Mouse (Mus musculus) intestine, embryonic 14.5 days (tissue): ENCODE measurements around the gene 2310009B15Rik. TPM values are rescaled to one million over a fixed set of nuclear protein-coding genes. Genes with fewer than 3 reads are reported as not detected.

ENCODE experiments used
- ATAC-seq: fragments of 200-750 bp; cut with Nextera tagmentation; replicated peaks from 2 replicates; pipeline ENCODE4 v1.8.0; 2017; ENCODE audit warnings: low read depth, moderate number of reproducible peaks, moderate TSS enrichment, moderate library complexity; ENCODE audit not compliant: low FRiP score, low TSS enrichment
- DNase-seq: peaks from one replicate; pipeline ENCODE4 v3.0.0-alpha.2; 2018; ENCODE audit warnings: low spot score
- H3K27ac ChIP-seq: fragments of 300-500 bp; sonication (generic); 2 replicates; pipeline ENCODE4 v1.5.1; 2014; ENCODE audit warnings: low read depth, mild to moderate bottlenecking, control low read depth
- H3K27me3 ChIP-seq: fragments of 300-500 bp; sonication (generic); replicated peaks from 2 replicates; pipeline ENCODE4 v1.6.1; 2014; ENCODE audit warnings: low read length, control low read depth; ENCODE audit not compliant: control insufficient read depth, insufficient read depth
- H3K36me3 ChIP-seq: fragments of 300-500 bp; sonication (generic); 2 replicates; pipeline ENCODE4 v1.6.1; 2014; ENCODE audit warnings: low read length, control low read depth; ENCODE audit not compliant: control insufficient read depth, insufficient read depth
- H3K4me1 ChIP-seq: fragments of 300-500 bp; sonication (generic); replicated peaks from 2 replicates; pipeline ENCODE4 v1.6.1; 2014; ENCODE audit warnings: low read length, control low read depth, mixed read lengths; ENCODE audit not compliant: control insufficient read depth, insufficient read depth
- H3K4me2 ChIP-seq: fragments of 300-500 bp; sonication (generic); 2 replicates; pipeline ENCODE4 v1.6.1; 2014; ENCODE audit warnings: low read length
- H3K4me3 ChIP-seq: fragments of 300-500 bp; sonication (generic); 2 replicates; pipeline ENCODE4 v1.5.1; 2014; ENCODE audit warnings: low read depth, low read length, control low read depth, mixed read lengths
- H3K9ac ChIP-seq: fragments of 300-500 bp; sonication (generic); 2 replicates; pipeline ENCODE4 v1.6.1; 2014; ENCODE audit warnings: mild to moderate bottlenecking, low read length
- H3K9me3 ChIP-seq: fragments of 300-500 bp; sonication (generic); 2 replicates; pipeline ENCODE4 v1.6.1; 2016; ENCODE audit warnings: low read length, control low read depth; ENCODE audit not compliant: control insufficient read depth
- WGBS: fragments of 180-500 bp; shearing (Covaris S2); extraction: QIAGEN DNeasy Blood & Tissue Kit; methylation state at CpG from one replicate; pipeline ENCODE4 v1.1.7; 2014; 5-methylcytosine and 5-hydroxymethylcytosine counted together
- polyA plus RNA-seq: library from polyadenylated mRNA; unstranded; fragments of >200 nt; fragmentation: Nextera tagmentation; extraction: Ambion mirVana; gene quantifications from 2 replicates; pipeline ENCODE4 v1.2.1, GENCODE M21; 2014

The 2310009B15Rik gene
- polyA plus RNA-seq, 1 experiment from 2014 or later: 46.1 TPM

DNA sequence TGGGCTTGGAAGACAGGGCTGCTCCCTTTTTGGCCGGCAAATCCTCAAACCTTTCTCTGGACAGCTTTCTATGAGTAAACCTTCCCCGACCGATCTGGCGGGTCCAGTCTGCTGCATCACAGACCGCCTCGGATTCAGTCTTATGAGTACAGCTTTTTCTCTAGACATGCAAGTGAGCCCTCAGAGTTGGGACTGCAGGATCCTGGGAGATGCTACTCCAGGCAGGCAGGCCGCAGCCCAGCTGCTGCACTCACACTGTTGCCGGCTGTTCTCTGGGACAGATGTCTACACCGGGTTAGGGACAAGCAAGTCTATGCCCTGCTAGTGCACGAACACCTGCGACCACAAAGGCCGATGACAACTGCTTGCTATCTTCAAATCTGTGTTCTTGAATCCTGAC, 10.5 kb downstream of the 2310009B15Rik start:
- Histone ChIP-seq H3K27me3 (peaks cover 91% of the 10 kb centered on the region), H3K4me2 (no peak overlapping the region), H3K4me3 (no peak overlapping the region), H3K9ac (no peak overlapping the region), H3K4me1 (peaks cover 18% of the 10 kb centered on the region), H3K27ac (no peak overlapping the region), H3K36me3 (no peaks in the 10 kb centered on the region), H3K9me3 (no peaks in the 10 kb centered on the region)
- WGBS: 4% methylated on average over 12 of the region's 12 CpGs
- peak; percentile 63 for DNase-seq
- no peak for ATAC-seq

DNA sequence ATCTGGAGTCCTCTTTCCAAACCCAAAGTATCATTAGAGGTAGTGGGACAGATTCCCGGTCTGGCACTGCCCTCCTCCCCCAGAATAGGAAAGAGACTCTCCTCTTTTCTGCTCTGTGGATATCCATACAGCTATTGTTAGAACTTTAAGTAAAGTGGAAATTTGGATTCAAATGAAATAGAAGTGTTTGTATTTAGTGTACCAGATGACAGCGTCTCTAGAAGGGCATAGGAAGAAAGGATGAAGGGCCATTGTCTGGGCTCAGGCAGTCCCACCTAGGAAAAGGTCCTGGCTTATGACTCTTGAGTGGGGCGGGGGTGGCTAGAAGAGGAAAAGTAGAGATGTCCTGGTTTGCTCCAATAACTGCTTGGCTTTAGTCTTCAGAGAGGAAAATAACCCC, 11.2 kb downstream of the 2310009B15Rik start:
- peaks cover 92% of the 10 kb centered on the region for H3K27me3 ChIP-seq
- no peak overlapping the region for H3K4me2 ChIP-seq
- 5% methylated on average over 3 of the region's 3 CpGs for WGBS
- no peak overlapping the region for H3K9ac ChIP-seq
- no peaks in the 10 kb centered on the region for H3K9me3 ChIP-seq
- ATAC-seq (no peak), DNase-seq (no peak)
- H3K4me3 ChIP-seq: no peak overlapping the region
- no peak overlapping the region for H3K27ac ChIP-seq
- peaks cover 18% of the 10 kb centered on the region for H3K4me1 ChIP-seq
- no peaks in the 10 kb centered on the region for H3K36me3 ChIP-seq

DNA sequence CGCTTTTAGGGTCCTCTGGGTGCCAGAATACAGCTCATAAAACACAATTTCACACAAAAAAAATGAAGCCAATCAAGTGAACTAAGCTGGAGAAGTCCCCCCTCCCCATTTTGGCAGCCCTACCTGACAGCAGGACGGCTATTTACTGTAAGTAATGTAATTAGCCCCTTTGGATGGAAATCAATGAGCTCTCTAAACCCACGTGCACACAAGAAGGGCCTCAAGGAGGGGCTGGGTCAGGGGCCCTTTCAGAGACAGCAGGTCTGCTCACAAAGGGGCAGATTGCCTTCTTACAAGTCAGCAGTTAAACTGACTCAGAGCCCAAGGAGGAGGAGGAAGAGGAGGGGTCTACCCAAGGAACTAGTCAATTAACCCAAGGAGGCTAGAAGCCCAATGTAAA, 12.5 kb downstream of the 2310009B15Rik start:
- Histone ChIP-seq H3K4me1 (peaks cover 18% of the 10 kb centered on the region), H3K36me3 (no peaks in the 10 kb centered on the region), H3K27ac (no peak overlapping the region), H3K9ac (no peak overlapping the region), H3K4me3 (peak overlapping the region; percentile 29; the same call in 1 of the 2 replicates), H3K4me2 (peak overlapping the region; percentile 49; the same call in 1 of the 2 replicates), H3K27me3 (peaks cover 94% of the 10 kb centered on the region), H3K9me3 (no peaks in the 10 kb centered on the region)
- WGBS: 2% methylated on average over 3 of the region's 3 CpGs
- no peak for ATAC-seq
- DNase-seq: peak; percentile 58

DNA sequence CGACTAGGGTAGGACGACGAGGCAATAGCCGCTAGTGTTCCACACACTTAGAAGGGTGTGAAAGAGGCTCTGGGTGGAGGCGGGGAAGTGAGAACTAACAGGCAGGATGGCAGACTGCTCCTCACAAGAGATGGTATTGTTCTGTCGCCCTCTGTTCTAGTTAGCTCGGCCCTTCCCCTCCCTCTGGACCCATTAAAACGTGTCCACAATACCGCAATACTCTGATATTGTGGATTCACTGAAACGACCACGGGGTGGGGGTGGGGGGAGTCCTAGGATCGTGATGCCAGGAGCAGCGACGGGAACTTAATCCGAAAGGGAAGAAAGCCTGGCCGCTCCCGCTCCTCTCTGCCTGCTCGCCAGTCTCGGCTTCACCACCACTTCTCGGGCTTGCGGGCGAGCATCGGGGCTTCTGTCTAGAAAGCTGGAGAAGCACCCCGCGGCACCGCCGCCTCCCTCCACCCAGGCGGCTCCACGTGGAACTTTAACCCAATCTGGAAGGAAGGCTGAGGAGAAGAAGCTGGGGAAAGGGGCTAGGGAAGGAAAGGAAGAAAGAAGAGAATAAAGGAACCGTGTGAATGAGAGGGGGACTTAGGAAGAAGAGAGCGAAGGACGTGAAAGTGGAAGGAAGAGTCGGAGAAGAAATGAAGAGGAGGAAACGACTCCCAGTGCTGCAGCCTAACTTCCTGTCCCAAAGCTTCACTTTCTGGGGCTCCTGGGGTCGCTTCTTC, 13.1 kb downstream of the 2310009B15Rik start:
- ATAC-seq (no peak), DNase-seq (peak; percentile 74)
- H3K9ac ChIP-seq: no peak overlapping the region
- no peak overlapping the region for H3K27ac ChIP-seq
- no peaks in the 10 kb centered on the region for H3K36me3 ChIP-seq
- peaks cover 12% of the 10 kb centered on the region for H3K4me1 ChIP-seq
- peaks cover 94% of the 10 kb centered on the region for H3K27me3 ChIP-seq
- peak overlapping the region; percentile 49 for H3K4me2 ChIP-seq
- H3K9me3 ChIP-seq: no peaks in the 10 kb centered on the region
- 2% methylated on average over 35 of the region's 35 CpGs for WGBS
- peak overlapping the region; percentile 29 for H3K4me3 ChIP-seq

DNA sequence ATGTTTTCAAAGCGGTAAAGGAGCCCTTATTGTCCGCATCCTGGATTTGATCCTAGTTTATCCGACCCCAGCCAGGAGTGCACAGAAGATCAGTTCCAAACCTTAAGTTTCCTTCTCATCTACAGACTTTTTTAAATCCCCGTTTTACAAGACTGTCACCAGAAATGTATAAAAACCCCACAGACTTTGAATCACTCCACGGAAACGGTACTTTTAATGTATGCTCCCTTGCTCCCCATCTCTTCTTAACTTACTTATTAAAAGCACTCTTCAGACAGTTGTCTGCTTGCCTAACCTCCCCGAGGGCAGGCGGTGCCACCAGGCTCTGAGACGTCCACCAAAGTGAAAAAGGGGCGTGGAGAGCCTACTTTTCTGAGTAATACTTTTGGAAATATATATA, 13.9 kb downstream of the 2310009B15Rik start:
- Histone ChIP-seq H3K4me3 (no peak overlapping the region), H3K36me3 (no peaks in the 10 kb centered on the region), H3K27me3 (peaks cover 94% of the 10 kb centered on the region), H3K9me3 (no peaks in the 10 kb centered on the region), H3K27ac (no peak overlapping the region), H3K9ac (no peak overlapping the region), H3K4me2 (no peak overlapping the region), H3K4me1 (0 out of 2 replicates have a peak, but pooled peaks cover 6% of the 10 kb centered on the region)
- ATAC-seq (no peak), DNase-seq (peak; percentile 63)
- whole genome bisulfite sequencing: 3% methylated on average over 10 of the region's 10 CpGs

DNA sequence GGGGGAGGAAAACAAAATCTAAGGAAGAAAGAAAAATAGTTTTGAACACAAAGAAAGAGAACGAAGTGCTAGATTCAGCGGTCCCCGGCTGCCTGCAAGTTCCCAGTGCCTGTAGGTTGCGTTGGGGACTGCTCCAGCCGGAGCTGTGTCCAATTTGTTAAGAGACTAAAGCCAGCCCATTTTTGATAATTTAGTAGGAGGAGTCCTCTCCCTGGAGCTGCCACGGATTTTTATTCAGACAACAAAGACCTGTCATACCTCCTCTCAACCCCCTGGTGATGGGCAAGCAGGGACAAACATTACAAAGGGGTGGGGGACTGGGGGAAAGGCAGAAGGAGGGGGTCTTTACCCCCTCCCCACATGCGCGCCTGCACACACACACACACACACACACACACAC, 14.3 kb downstream of the 2310009B15Rik start:
- 0% methylated on average over 8 of the region's 8 CpGs for WGBS
- no peaks in the 10 kb centered on the region for H3K9me3 ChIP-seq
- no peak overlapping the region for H3K27ac ChIP-seq
- DNase-seq (peak; percentile 74), ATAC-seq (no peak)
- H3K4me1 ChIP-seq: 0 out of 2 replicates have a peak, but pooled peaks cover 5% of the 10 kb centered on the region
- peak overlapping the region; percentile 40 for H3K4me2 ChIP-seq
- H3K27me3 ChIP-seq: peaks cover 95% of the 10 kb centered on the region
- no peak overlapping the region for H3K9ac ChIP-seq
- H3K36me3 ChIP-seq: no peaks in the 10 kb centered on the region
- peak overlapping the region; percentile 8; the same call in 1 of the 2 replicates for H3K4me3 ChIP-seq

DNA sequence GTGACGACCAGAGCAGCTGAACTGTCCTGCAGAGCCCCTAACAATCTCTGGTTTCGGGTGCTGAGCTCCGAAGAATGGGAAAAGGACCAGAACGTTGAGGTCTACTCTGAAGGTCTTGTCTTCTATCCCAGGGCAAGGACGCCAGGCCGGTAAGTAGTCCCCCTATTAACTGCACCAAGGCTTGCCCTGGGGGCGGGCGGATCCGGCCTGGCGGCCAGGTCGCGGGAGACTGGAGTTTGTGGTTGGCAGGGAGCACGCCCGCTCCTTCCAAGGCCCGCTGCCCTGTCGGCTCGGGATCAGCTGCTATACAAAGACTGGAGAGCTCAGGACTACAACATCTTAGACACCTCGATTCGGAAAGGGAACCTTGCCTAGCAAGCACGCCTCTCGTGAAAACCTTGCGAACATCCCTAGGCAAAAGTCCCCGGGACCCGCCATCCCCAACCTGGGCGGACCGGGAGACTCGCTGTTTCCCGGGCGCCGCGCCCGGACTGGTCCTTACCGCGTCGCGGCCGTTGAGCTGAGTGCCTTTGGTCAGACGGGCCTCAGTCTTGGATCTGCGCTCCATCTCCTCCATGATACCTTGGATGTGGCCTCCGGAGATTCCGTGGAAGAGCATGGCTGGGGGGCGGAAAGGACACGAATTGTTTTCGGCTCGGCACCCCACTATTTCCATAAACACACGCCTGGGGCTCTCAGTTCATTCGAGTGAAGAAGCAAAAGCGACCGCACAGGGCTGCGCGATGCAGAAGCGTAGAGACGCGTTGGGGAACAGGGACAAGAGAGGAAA, 15.2 kb downstream of the 2310009B15Rik start:
- Histone ChIP-seq H3K4me2 (peak overlapping the region; percentile 40), H3K27me3 (peaks cover 95% of the 10 kb centered on the region), H3K4me3 (peak overlapping the region; percentile 23), H3K4me1 (0 out of 2 replicates have a peak, but pooled peaks cover 3% of the 10 kb centered on the region), H3K36me3 (no peaks in the 10 kb centered on the region), H3K9me3 (no peaks in the 10 kb centered on the region), H3K27ac (no peak overlapping the region), H3K9ac (no peak overlapping the region)
- 1% methylated on average over 54 of the region's 54 CpGs for WGBS
- DNase-seq (peak; percentile 90), ATAC-seq (no peak)

DNA sequence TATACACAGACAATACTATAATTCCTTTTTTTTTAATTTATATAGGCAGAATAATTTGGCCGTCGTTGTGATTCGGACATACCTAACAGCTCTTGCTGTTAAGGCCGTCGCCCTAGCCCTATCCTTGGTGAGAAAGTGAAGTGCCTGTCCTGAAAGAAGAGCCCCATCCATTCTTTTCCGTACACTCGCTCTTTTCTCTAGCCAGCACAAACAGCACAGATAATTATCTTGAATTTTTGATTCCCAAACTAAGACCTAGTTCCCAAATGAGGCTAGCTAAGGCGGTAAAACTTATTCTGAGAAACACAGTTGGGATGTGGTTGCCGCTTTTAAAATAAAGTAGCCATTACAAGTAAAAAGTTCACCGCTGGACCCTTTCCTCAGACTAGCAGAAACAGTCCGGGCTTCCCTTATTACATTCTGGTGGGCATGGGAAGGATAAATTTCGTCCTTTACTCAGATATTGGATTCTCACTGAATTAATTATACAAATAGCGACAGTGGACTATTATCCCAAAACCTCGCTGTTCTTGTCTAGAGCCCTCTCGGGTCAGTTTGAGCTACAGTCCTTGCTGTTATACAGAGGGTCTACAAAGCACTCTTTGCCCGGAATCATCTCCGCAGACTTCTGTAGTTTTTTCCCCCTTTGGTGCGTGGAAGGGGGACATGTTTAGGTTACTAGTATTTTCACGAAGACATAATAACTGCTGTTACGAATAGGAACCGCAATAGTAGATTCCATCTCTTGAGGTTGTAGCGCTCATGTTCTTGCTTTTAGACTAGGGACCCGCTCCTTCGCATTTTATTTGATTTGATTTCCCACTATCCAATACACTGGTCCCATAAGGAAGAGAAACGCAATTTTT, 16.0 kb downstream of the 2310009B15Rik start:
- peak; percentile 64 for DNase-seq
- Histone ChIP-seq H3K36me3 (no peaks in the 10 kb centered on the region), H3K9me3 (no peaks in the 10 kb centered on the region), H3K27ac (no peak overlapping the region), H3K4me3 (0 out of 2 replicates have a peak overlapping the region, but pooled peaks have one; percentile 23), H3K9ac (no peak overlapping the region), H3K27me3 (peaks cover 95% of the 10 kb centered on the region), H3K4me1 (0 out of 2 replicates have a peak, but pooled peaks cover 3% of the 10 kb centered on the region), H3K4me2 (no peak overlapping the region; the same call in 1 of the 2 replicates)
- 5% methylated on average over 25 of the region's 25 CpGs for WGBS
- ATAC-seq: no peak
